Mouse (Mus musculus) MEL-GATA-1-ER (cell line): ENCODE measurements around the gene Zfp512.
A peak's percentile ranks its signal among the peaks of the same experiment; 100 is the strongest.
"Not testable (repeated sequence)": the region's sequence is repeated elsewhere in the genome, so short reads cannot be mapped to it uniquely, and the experiment has no call there.

Experiments
- DNase-seq: peaks from one replicate; pipeline ENCODE4 v3.0.0-alpha.2; 2012; ENCODE audit warnings: low read depth; ENCODE audit errors: extremely low read depth

Zfp512 gene

GRCm38 (mm10) chr5:31451878-31452561 lies at the start of gene Zfp512:
Zfp512 (plus strand) TSS chr5:31452431.
- peak; percentile 98 for DNase-seq

DNA sequence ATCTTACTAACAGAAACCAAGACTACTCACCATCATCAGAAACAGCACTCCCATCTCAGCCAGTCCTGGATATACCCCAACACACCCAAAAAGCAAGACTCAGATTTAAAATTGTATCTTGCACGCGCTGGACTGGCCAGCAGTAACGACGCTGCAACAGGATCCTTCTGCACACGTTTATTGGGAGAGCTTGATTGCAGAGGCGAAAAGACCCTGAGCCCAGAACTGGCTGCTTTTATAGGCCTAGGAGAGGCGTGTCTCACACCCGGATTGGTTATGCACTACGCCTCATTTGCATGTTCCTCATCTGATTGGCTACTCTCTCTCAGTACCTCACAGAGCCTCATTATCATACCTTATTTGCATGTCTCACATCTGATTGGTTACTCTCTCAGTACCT lies 17.5 kb upstream of the Zfp512 start:
- DNase-seq: not testable (repeated sequence)

- DNase-seq: peak; percentile 81
Measured at GRCm38 (mm10) chr5:31451336-31451735, 895 bp upstream of the Zfp512 start.

DNA sequence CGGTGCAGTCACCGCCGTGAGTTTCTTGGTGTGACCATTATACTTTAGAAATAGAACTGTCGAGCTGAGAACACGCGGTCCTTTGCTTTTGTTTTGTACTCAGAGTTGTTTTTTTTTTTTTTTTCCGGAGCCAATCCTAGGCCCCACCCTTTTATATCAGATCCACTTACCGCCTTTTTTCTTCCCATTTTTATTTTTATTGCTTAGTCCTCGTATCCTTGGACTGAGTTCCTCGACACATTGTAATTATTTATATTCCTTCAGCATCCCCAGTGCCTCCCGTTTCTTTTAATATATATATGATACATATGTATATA lies 289 bp downstream of the Zfp512 start:
- DNase-seq: no peak

DNA sequence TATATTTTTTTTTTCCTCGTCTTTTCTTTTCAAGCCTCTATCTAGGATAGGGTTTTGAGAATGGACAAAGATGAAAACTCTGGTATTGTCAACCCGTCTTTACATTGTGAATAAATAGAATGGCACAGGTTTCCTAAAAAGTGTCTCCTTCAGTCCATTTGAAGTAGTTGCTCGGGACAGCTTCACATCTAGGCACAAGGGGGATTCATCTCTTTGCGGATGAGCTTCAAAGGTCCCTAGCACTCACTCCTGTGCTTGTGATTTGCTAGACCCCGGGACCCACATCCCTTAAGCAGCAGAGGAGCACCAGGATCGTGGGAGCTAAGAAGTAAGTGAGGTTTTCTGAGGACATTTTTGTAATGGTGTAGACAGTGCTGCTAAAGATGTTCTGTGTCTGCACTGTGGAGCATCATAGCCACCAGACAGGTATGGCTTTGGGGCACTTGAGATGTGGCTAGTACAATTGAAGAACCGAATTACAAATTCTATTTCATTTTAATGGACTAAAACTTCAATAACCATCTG lies 717 bp downstream of the Zfp512 start:
- DNase-seq: peak; percentile 17

GRCm38 (mm10) chr5:31467798-31468197 lies 15.6 kb downstream of the Zfp512 start:
- peak; percentile 13 for DNase-seq

DNA sequence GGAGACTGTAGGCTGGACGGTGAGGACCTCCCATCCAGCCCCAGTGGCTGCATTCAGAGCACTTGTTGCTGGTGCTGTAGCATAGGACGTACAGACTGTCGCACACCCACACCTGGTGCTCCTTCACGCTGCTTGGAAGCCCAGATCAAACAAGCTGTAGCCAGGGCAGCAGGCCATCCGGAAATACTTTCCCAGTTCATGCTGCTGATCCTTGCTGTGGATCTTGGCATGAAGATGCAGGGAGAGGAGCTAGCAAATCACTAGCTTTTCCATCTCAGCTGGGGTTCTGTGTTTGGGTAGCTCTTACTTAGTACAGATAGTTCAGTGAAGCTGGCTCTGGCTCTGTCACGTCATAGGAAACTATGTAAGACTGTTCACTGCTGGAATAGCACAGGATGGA lies 17.5 kb downstream of the Zfp512 start:
- no peak for DNase-seq

GRCm38 (mm10) chr5:31470334-31470733 lies 18.1 kb downstream of the Zfp512 start:
- DNase-seq: peak; percentile 36

DNA sequence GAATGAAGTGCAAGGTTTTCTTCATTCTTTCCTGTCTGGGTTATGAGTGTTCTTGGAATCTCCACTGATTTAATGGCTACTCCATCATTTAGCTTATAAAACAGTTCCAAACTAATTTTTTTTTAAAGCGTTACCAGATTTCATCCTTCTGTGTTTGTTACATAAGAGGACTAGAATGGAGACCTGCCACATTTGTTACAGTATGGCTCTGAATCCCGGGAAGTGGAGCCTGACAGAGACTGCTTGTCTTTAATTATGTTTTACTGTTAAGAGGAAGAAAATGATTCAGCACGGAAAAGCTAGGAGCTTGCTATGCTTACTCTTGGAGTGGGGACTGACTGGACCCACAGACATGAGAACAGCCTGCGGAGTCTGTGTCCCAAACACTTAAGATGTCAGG lies 28.3 kb downstream of the Zfp512 start:
- no peak for DNase-seq

- no peak for DNase-seq
Measured at GRCm38 (mm10) chr5:31485440-31485839, 33.2 kb downstream of the Zfp512 start, which contains the start of gene 4930548H24Rik. 4930548H24Rik (plus strand) TSS chr5:31485740.

GRCm38 (mm10) chr5:31487889-31488288 lies 35.7 kb downstream of the Zfp512 start:
- DNase-seq: peak; percentile 41

DNA sequence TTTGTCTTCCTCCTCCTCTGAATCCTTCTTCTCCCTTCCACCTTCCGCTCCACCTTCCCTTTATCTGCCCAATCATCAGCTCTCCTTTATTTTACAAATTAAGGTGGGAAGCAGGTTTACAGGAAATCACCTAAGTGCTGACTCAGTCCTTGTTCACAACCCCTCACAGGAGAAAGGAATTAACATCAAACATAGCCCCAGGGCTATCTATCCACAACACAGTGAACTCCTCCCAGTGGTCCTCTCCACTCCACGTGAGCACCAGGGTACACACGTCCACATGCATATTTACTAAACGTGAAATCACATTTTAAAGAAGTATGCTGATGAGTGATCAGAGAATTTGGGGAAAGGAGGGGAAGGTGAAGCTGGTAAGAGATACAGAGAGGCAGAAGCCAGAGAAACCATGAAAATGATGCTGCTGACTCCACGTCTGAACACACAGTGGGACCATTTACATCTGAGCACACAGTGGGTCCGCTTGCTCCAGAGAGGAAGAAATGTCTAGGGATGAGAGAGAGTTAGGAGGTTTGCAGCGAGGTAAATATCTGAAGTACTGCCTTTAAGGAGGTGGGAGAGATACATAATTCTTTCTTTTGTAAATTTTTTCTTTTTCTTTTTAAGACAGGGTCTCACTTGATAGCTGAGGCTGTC lies 37.0 kb downstream of the Zfp512 start:
- DNase-seq: no peak

GRCm38 (mm10) chr5:31492031-31492430 lies 39.8 kb downstream of the Zfp512 start:
- no peak for DNase-seq

DNA sequence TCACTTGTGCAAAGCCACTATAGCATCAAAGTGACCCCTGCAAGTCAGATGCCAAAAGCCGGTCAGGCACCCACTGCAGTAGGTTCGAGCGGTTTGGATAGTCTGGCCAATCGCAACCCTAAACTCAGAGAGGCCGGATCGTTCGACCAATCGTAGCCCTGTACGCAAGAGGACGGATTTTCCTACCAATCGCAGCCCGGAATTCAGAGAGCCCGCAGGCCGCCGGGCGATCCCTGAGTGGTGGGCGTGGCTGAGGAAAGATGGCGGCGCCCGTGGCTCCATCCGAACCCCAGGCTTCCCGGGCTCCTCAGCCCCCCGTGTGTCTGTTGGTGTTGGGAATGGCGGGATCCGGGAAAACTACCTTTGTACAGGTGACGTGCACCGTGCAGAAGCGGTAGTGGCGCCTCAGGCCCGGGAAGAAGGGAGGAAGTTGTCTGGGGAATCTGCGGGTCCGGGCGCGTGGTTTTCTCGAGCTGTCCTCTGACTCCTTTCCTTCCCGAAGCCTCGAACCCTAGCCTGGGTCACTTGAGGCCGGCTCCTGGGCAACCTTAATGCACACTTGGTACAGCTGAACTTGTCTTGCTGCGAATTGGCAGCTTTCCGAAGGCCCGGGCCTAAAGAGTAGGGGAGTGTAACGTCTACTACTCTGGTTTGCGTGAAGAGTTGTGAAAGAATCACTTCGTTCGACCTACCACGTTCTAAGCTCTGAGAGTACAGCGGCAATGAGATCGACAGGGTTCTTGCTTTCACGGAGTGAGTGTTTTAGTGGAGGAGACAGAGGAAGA lies 42.5 kb downstream of the Zfp512 start, which contains the start of gene Gpn1:
Gene Gpn1, plus strand, starts transcription at position 229 of the 785 bp plus-strand sequence.
- DNase-seq: peak; percentile 95

DNA sequence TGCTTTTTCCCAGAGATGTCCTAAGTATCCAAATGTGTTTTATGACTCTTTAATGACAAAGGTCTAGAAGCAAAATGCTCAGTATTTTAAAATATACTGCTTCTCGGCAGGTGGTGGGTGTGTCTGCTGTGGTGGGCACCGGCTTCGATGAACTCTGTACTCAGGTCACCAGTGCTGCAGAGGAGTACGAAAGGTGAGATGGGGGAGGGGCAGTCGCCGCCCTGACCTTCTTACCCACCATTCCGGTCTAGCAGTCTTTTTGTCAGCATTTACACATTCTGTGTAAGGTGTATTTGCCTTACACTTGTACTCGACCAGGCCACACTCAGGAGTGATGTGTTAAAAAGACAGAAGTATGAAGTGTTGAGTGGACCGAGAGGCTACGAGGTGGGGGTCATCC lies 52.6 kb downstream of the Zfp512 start:
- DNase-seq: no peak

GRCm38 (mm10) chr5:31512481-31512880 lies 60.2 kb downstream of the Zfp512 start:
- DNase-seq: peak; percentile 94

DNA sequence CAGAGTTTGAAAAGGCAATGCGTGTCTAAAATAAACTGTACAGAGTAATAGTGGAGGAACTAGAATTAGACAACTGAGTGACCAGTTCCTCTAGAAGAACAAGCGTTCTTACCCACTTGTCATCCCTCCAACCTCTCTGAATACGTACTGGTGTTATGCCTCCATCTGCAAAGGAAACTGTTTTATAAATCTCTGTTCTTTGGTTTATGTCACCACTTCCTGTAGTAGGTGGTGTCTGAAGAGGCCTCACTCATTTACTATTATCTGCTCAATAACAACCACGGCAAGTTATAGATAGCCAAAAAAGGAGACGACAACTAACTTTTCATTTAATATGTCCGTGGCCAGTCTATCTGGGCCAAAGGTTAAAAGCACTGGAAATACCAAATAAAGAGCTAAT lies 68.3 kb downstream of the Zfp512 start:
- no peak for DNase-seq

DNA sequence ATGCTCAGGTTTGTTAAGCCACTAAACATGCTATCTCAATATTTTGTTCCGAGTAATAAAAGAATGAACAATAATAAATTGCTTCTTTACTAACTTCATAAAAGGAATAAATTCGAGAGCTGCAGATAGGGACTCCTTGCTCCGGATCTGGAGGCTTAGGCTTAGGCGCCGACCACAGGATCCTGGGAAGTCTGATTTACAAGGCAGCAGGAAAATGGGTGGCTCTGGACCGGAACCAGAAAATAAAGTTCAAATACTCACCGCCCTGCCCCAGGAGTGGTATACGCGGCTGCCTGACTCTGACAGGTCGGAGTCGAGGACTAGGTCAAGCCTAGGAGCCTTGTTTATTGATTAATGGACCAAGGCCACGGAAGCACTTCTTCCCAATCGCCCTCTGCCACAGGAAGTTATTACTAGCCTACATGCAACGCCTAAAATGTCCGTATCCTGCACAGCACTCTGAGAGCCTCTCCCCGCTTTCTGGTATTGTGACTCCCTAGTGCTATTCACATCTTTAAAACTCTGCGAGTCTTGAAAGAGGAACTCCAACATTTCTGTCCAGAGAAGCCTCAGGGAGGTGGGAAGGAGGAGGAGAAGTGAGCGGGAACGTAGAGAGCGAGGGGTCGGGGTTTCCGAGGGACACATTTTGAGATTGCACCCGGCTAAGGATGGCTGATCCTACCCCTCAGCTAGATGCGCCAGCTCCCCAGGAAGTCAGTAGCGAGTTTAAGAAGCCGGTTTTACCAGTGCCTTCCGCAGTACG lies 74.3 kb downstream of the Zfp512 start, which contains the start of gene Slc4a1ap:
Gene Slc4a1ap, plus strand, starts transcription at position 642 of the 763 bp plus-strand sequence.
- peak; percentile 88 for DNase-seq

GRCm38 (mm10) chr5:31527117-31527680 lies 75.0 kb downstream of the Zfp512 start:
- DNase-seq: peak; percentile 22

DNA sequence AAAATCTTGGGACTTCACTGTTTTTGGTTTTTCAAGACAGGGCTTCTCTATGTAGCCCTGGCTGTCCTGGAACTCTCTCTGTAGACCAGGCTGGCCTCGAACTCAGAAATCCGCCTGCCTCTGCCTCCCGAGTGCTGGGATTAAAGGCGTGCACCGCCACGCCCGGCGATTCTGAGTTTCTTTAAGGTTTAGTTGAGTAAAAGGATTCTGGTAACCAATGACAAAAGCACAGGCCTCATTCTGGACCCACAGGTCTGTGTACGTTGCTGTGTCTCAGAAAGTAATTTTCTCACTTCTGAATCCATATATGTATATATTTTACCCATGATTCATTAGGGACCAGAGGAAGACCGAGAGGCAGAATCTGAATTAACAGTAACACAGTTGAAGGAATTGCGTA lies 75.5 kb downstream of the Zfp512 start, which contains the start of gene Supt7l:
Gene Supt7l, minus strand, starts transcription at position 101 of the 400 bp plus-strand sequence.
- DNase-seq: not testable (repeated sequence)

DNA sequence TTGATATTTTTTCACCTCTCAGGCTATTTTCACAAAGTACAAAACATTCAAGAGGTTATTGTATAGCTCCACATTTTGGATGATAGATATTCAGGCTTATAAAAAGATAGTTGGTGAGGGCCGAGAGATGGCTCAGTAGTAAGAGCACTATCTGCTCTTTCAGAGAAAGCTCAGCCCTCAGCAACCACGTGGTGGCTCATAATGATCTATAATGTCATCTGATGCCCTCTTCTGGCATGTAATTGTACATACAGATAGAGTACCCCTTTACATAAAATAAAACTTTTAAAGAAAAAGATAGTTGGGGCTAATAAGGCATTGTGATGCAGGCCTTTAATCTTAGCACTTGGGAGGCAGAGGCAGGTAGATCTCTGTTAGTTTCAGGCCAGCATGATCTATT lies 76.3 kb downstream of the Zfp512 start:
- peak; percentile 35 for DNase-seq
